Mouse (Mus musculus) embryonic facial prominence, embryonic 10.5 days (tissue): ENCODE results near the gene H2-Oa. TPM values are rescaled to one million over a fixed set of nuclear protein-coding genes. Genes with fewer than 3 reads are reported as not detected.
"Not testable (repeated sequence)": the region's sequence is repeated elsewhere in the genome, so short reads cannot be mapped to it uniquely, and the experiment has no call there.

Experiments
- DNase-seq: peaks from one replicate; pipeline ENCODE4 v3.0.0-alpha.2; 2017; ENCODE audit warnings: low spot score
- H3K27ac ChIP-seq: fragments of 300-500 bp; sonication (generic); replicated peaks from 2 replicates; pipeline ENCODE4 v1.5.1; 2016; ENCODE audit warnings: mild to moderate bottlenecking
- H3K27me3 ChIP-seq: fragments of 300-500 bp; sonication (generic); replicated peaks from 2 replicates; pipeline ENCODE4 v1.6.1; 2016; ENCODE audit warnings: low read depth, mild to moderate bottlenecking; ENCODE audit not compliant: poor library complexity, severe bottlenecking
- H3K36me3 ChIP-seq: fragments of 300-500 bp; sonication (generic); replicated peaks from 2 replicates; pipeline ENCODE4 v1.6.1; 2016; ENCODE audit warnings: mild to moderate bottlenecking, moderate library complexity
- H3K4me1 ChIP-seq: fragments of 300-500 bp; sonication (generic); 2 replicates; pipeline ENCODE4 v1.6.1; 2016
- H3K4me3 ChIP-seq: fragments of 300-500 bp; sonication (generic); 2 replicates; pipeline ENCODE4 v1.5.1; 2016; ENCODE audit warnings: mild to moderate bottlenecking, moderate library complexity
- H3K9me3 ChIP-seq: fragments of 300-500 bp; sonication (generic); 2 replicates; pipeline ENCODE4 v1.6.1; 2016; ENCODE audit warnings: mild to moderate bottlenecking
- whole genome bisulfite sequencing: fragments of 180-500 bp; shearing (Covaris S2); methylation state at CpG from one replicate; pipeline ENCODE4 v1.1.7; 2016; 5-methylcytosine and 5-hydroxymethylcytosine counted together
- polyA plus RNA-seq: library from polyadenylated mRNA; unstranded; fragments of >200 nt; fragmentation: Nextera tagmentation; extraction: Ambion mirVana; gene quantifications from 2 replicates; pipeline ENCODE4 v1.2.1, GENCODE M21; 2016

H2-Oa gene
- polyA plus RNA-seq, 1 experiment from 2014 or later, result 0.31 TPM

GRCm38 (mm10) chr17:34140240-34140639, 48.1 kb downstream of the H2-Oa start:
- 10% methylated on average over 5 of the region's 5 CpGs for WGBS
- H3K4me1 ChIP-seq, result peaks cover 42% of the 10 kb centered on the region
- H3K9me3 ChIP-seq, result no peaks in the 10 kb centered on the region
- no peak overlapping the region for H3K27ac ChIP-seq
- peak overlapping the region; percentile 55 for H3K4me3 ChIP-seq
- DNase-seq, result no peak
- peaks cover 58% of the 10 kb centered on the region for H3K27me3 ChIP-seq
- no peaks in the 10 kb centered on the region for H3K36me3 ChIP-seq

GRCm38 (mm10) chr17:34141448-34141847, 49.3 kb downstream of the H2-Oa start:
- peaks cover 36% of the 10 kb centered on the region for H3K4me1 ChIP-seq
- H3K36me3 ChIP-seq, result no peaks in the 10 kb centered on the region
- H3K4me3 ChIP-seq, result no peak overlapping the region
- WGBS, result 57% methylated on average over 4 of the region's 4 CpGs
- DNase-seq, result no peak
- no peak overlapping the region for H3K27ac ChIP-seq
- peaks cover 51% of the 10 kb centered on the region for H3K27me3 ChIP-seq
- no peaks in the 10 kb centered on the region for H3K9me3 ChIP-seq

- H3K4me3 ChIP-seq, result no peak overlapping the region
- 61% methylated on average over 7 of the region's 7 CpGs for WGBS
- no peak for DNase-seq
- peak overlapping the region; percentile 14; the same call in 1 of the 2 replicates for H3K27ac ChIP-seq
- H3K36me3 ChIP-seq, result no peaks in the 10 kb centered on the region
- peaks cover 41% of the 10 kb centered on the region for H3K27me3 ChIP-seq
- H3K4me1 ChIP-seq, result peaks cover 36% of the 10 kb centered on the region
- H3K9me3 ChIP-seq, result no peaks in the 10 kb centered on the region
These were observed 50.4 kb downstream of the H2-Oa start for GRCm38 (mm10) chr17:34142456-34143010.

- Histone ChIP-seq H3K27ac (peak within 1 kb of the TSS; percentile 14; the same call in 1 of the 2 replicates), H3K4me1 (peaks cover 36% of the 10 kb centered on the region), H3K36me3 (no peaks in the 10 kb centered on the region), H3K27me3 (peaks cover 36% of the 10 kb centered on the region), H3K4me3 (no peak within 1 kb of the TSS), H3K9me3 (no peaks in the 10 kb centered on the region)
- WGBS, result 31% methylated on average over 7 of the region's 7 CpGs
- peak; percentile 31 for DNase-seq
These were observed 50.9 kb downstream of the H2-Oa start, which contains the start of gene H2-DMb2 for GRCm38 (mm10) chr17:34143033-34143432. Gene H2-DMb2, plus strand, starts transcription at chr17:34143307.

- WGBS, result 73% methylated on average over 5 of the region's 5 CpGs
- DNase-seq, result no peak
- H3K9me3 ChIP-seq, result no peaks in the 10 kb centered on the region
These were observed 51.3 kb downstream of the H2-Oa start for GRCm38 (mm10) chr17:34143461-34143860.

GRCm38 (mm10) chr17:34144221-34144620, 52.1 kb downstream of the H2-Oa start:
- peaks cover 24% of the 10 kb centered on the region for H3K27me3 ChIP-seq
- not testable (repeated sequence) for H3K4me3 ChIP-seq, H3K9me3 ChIP-seq, H3K27ac ChIP-seq, DNase-seq, H3K36me3 ChIP-seq
- 85% methylated on average over 4 of the region's 4 CpGs for WGBS
- peaks cover 29% of the 10 kb centered on the region for H3K4me1 ChIP-seq

More at GRCm38 (mm10) chr17:34143461-34143860, 51.3 kb downstream of the H2-Oa start:
- H3K4me1 ChIP-seq, result peaks cover 36% of the 10 kb centered on the region
- H3K27me3 ChIP-seq, result peaks cover 31% of the 10 kb centered on the region
- H3K36me3 ChIP-seq, result no peaks in the 10 kb centered on the region
- H3K4me3 ChIP-seq, result no peak overlapping the region
- no peak overlapping the region for H3K27ac ChIP-seq

Other genes with a start within 250 kb of the H2-Oa start
- 97.8 and 98.9 TPM in 2 replicates for gene Cd320, start 249.2 kb upstream of the H2-Oa start, polyA plus RNA-seq
- gene Gm7029, start 218.5 kb upstream of the H2-Oa start, polyA plus RNA-seq, result not detected in 2 replicates
- gene Kifc1, start 201.7 kb upstream of the H2-Oa start, polyA plus RNA-seq, result 7.0 and 8.5 TPM in 2 replicates
- gene Platr17, start 187.2 kb upstream of the H2-Oa start, polyA plus RNA-seq, result 0.27 and 0.45 TPM in 2 replicates
- gene Daxx, start 182.9 kb upstream of the H2-Oa start, polyA plus RNA-seq, result 80.0 and 84.9 TPM in 2 replicates
- gene Tapbp, start 176.4 kb upstream of the H2-Oa start, polyA plus RNA-seq, result 9.9 and 11.8 TPM in 2 replicates
- gene Zbtb22, start 176.4 kb upstream of the H2-Oa start, polyA plus RNA-seq, result 19.6 and 21.1 TPM in 2 replicates
- gene Rgl2, start 162.8 kb upstream of the H2-Oa start, polyA plus RNA-seq, result 40.2 and 41.0 TPM in 2 replicates
- 233 and 235 TPM in 2 replicates for gene Pfdn6, start 152.0 kb upstream of the H2-Oa start, polyA plus RNA-seq
- gene Wdr46, start 151.7 kb upstream of the H2-Oa start, polyA plus RNA-seq, result 62.1 and 66.0 TPM in 2 replicates
- gene B3galt4, start 140.9 kb upstream of the H2-Oa start, polyA plus RNA-seq, result 3.6 and 4.5 TPM in 2 replicates
- 48.2 and 51.5 TPM in 2 replicates for gene Vps52, start 136.5 kb upstream of the H2-Oa start, polyA plus RNA-seq
- 1,569 and 1,593 TPM in 2 replicates for gene Rps18, start 136.3 kb upstream of the H2-Oa start, polyA plus RNA-seq
- gene H2-K1, start 92.0 kb upstream of the H2-Oa start, polyA plus RNA-seq, result 8.4 and 13.4 TPM in 2 replicates
- gene Ring1, start 67.7 kb upstream of the H2-Oa start, polyA plus RNA-seq, result 11.0 and 11.6 TPM in 2 replicates
- gene H2-Ke6, start 64.3 kb upstream of the H2-Oa start, polyA plus RNA-seq, result 41.4 and 44.8 TPM in 2 replicates
- 167 and 177 TPM in 2 replicates for gene Slc39a7, start 60.7 kb upstream of the H2-Oa start, polyA plus RNA-seq
- gene Rxrb, start 60.5 kb upstream of the H2-Oa start, polyA plus RNA-seq, result 44.7 and 47.9 TPM in 2 replicates
- 1.0 and 1.2 TPM in 2 replicates for gene Col11a2, start 52.9 kb upstream of the H2-Oa start, polyA plus RNA-seq
- gene H2-DMa, start 27.2 kb downstream of the H2-Oa start, polyA plus RNA-seq, result 4.2 and 4.8 TPM in 2 replicates
- gene Brd2, start 30.3 kb downstream of the H2-Oa start, polyA plus RNA-seq, result 141 and 144 TPM in 2 replicates
- gene H2-DMb2, start 51.0 kb downstream of the H2-Oa start, polyA plus RNA-seq, result 0.17 and 0.28 TPM in 2 replicates
- gene H2-DMb1, start 60.7 kb downstream of the H2-Oa start, polyA plus RNA-seq, result 0.52 and 0.55 TPM in 2 replicates
- 2.8 and 2.9 TPM in 2 replicates for gene Tap1, start 95.2 kb downstream of the H2-Oa start, polyA plus RNA-seq
- gene Psmb9, start 95.4 kb downstream of the H2-Oa start, polyA plus RNA-seq, result 0.57 and 0.93 TPM in 2 replicates
- gene Psmb8, start 105.4 kb downstream of the H2-Oa start, polyA plus RNA-seq, result 1.3 and 1.7 TPM in 2 replicates
- 0.56 and 1.1 TPM in 2 replicates for gene Tap2, start 111.2 kb downstream of the H2-Oa start, polyA plus RNA-seq
- not detected in 2 replicates for gene H2-Ob, start 146.6 kb downstream of the H2-Oa start, polyA plus RNA-seq
- gene H2-Ab1, start 165.3 kb downstream of the H2-Oa start, polyA plus RNA-seq, result 5.5 and 7.2 TPM in 2 replicates
- not detected in 2 replicates for gene H2-Aa, start 195.5 kb downstream of the H2-Oa start, polyA plus RNA-seq
- gene H2-Eb1, start 213.5 kb downstream of the H2-Oa start, polyA plus RNA-seq, result 1.2 and 1.3 TPM in 2 replicates
- 0.04 TPM in 1 of 2 replicates, not detected in the other for gene H2-Eb2, start 233.3 kb downstream of the H2-Oa start, polyA plus RNA-seq